28 mouse cellular contexts compared by ENCODE assay signal in the genomic region with DNA sequence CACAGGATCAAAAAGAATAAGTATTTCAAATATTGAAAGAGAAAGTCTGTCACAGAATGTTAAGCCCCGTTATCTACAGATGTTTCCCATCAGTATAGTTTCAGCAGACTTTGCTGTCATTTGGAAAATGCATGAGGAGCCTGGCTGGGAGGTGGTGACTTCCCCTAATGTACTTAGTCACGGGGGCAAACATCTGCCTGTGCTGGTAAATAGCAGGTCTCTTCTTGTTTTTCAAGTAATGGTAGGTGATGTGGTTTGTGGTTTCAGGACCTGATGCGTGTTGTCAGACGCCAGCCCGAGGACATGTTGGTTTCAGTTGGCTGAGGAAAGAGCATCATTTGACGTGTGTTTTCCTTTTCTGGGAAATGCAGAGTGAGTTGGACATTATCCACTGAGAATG.
A peak's percentile ranks its signal among the peaks of the same experiment; 100 is the strongest.
DNase-seq lines count a peak whose midpoint lies in the region; ATAC-seq and TF ChIP-seq lines count a peak whose summit lies in the region.
"Had no signal": no experiment of that assay in that cellular context is flagged by ENCODE, and none has a peak within 500 bp of the region (broad histone marks: within the 10 kb centered on the region; RNA-seq: fewer than 3 reads in every experiment).

No protein-coding gene starts in this region.

- H3K9ac ChIP-seq in MEL (ENCODE audit: control insufficient read depth, low read depth, low read length, poor library complexity, severe bottlenecking) = no peak overlapping the region
- no peak overlapping the region for H3K9ac ChIP-seq in embryonic facial prominence, embryonic 14.5 days (ENCODE audit: low read depth, low read length)
- H3K9ac ChIP-seq: limb, embryonic 15.5 days; liver, embryonic 13.5 days; midbrain, embryonic 12.5 days; neural tube, embryonic 13.5 days had no signal

- H3K79me2 ChIP-seq in MEL (ENCODE audit: control insufficient read depth, insufficient read depth, low read length, poor library complexity) = no peaks in the 10 kb centered on the region

- TF ChIP-seq POLR2A in MEL (IDR thresholded peaks at IDR 0.05; ENCODE audit: control insufficient read depth in 1 of 2, insufficient read depth in 1 of 2, low read depth in 1 of 2, low read length in 2 of 2, poor library complexity in 1 of 2) = no peak

- intact Hi-C loops in left cerebral cortex, postnatal 10 days (cut with DNase I) = no loop called here

- peak; percentile 9 for DNase-seq in retina, postnatal 1 day
- no peak for DNase-seq in retina, embryonic 14.5 days (ENCODE audit: low spot score)
- DNase-seq in MEL (ENCODE audit: low read depth, low spot score) = peak; percentile 17
- DNase-seq in embryonic facial prominence, embryonic 14.5 days (ENCODE audit: low spot score) = peak; percentile 71
- no peak for DNase-seq in left cerebral cortex, postnatal 10 days (ENCODE audit: extremely low spot score in 1 of 2, low spot score in 2 of 2)
- no peak for DNase-seq in c-Kit-positive CD71-positive TER-119-positive erythroid progenitor cells, embryonic 14.5 days (ENCODE audit: low spot score)
- no peak for DNase-seq in kidney, postnatal 14 days
- DNase-seq: adrenal gland, postnatal 25 days; cerebellum, adult 18-20 months; cerebellum, postnatal 25 days; heart, postnatal 14 days; kidney, adult 2 months; layer of hippocampus, postnatal 36 days; liver, embryonic 13.5 days; lung, adult 18-20 months; lung, postnatal 14 days; right cerebral cortex, postnatal 25 days; spleen, adult 18-20 months; thymus, adult 18-20 months; thymus, postnatal 25 days had no signal

- H3K4me3 ChIP-seq in MEL (ENCODE audit: control insufficient read depth in 1 of 2, insufficient read depth in 1 of 2, low read depth in 2 of 2, low read length in 2 of 2) = no peak overlapping the region
- H3K4me3 ChIP-seq in embryonic facial prominence, embryonic 14.5 days (ENCODE audit: low read depth, low read length) = no peak overlapping the region
- H3K4me3 ChIP-seq: erythroblast, embryonic 14.5 days; limb, embryonic 10.5 days; limb, embryonic 15.5 days; liver, embryonic 13.5 days; midbrain, embryonic 12.5 days; neural tube, embryonic 13.5 days had no signal

- H3K4me1 ChIP-seq in MEL (ENCODE audit: control insufficient read depth in 1 of 2, insufficient read depth in 2 of 2, low read length in 2 of 2) = no peaks in the 10 kb centered on the region
- H3K4me1 ChIP-seq in embryonic facial prominence, embryonic 14.5 days (ENCODE audit: control insufficient read depth, insufficient read depth, low read length) = peaks cover 24% of the 10 kb centered on the region
- H3K4me1 ChIP-seq: midbrain, embryonic 12.5 days had no signal

- 0 out of 4 replicates have a peak, but pooled peaks cover 0 to 1% of the 10 kb centered on the region in 2 experiments for H3K27me3 ChIP-seq in MEL (ENCODE audit: control insufficient read depth in 1 of 2, insufficient read depth in 2 of 2, low read length in 2 of 2)
- H3K27me3 ChIP-seq in embryonic facial prominence, embryonic 14.5 days (replicated peaks; ENCODE audit: control insufficient read depth, insufficient read depth, low read length) = no peaks in the 10 kb centered on the region
- H3K27me3 ChIP-seq: limb, embryonic 15.5 days; liver, embryonic 13.5 days; midbrain, embryonic 12.5 days; neural tube, embryonic 13.5 days had no signal

- no peak for TF ChIP-seq EP300 in MEL (IDR thresholded peaks at IDR 0.05; ENCODE audit: low read depth in 1 of 2, low read length in 2 of 2)

- ATAC-seq in embryonic facial prominence, embryonic 14.5 days (ENCODE audit: low read depth) = no peak
- ATAC-seq: forebrain, embryonic 16.5 days; hindbrain, embryonic 16.5 days had no signal

- no peak overlapping the region for H3K27ac ChIP-seq in MEL (ENCODE audit: control insufficient read depth, low read depth, low read length)
- no peak overlapping the region for H3K27ac ChIP-seq in embryonic facial prominence, embryonic 14.5 days (replicated peaks; ENCODE audit: low read depth, low read length)
- H3K27ac ChIP-seq: limb, embryonic 10.5 days; limb, embryonic 15.5 days; liver, embryonic 13.5 days; midbrain, embryonic 12.5 days; neural tube, embryonic 13.5 days; stomach, postnatal 0 days had no signal

- no peak overlapping the region for H3K4me2 ChIP-seq in embryonic facial prominence, embryonic 14.5 days (ENCODE audit: low read depth, low read length)
- H3K4me2 ChIP-seq: limb, embryonic 15.5 days; liver, embryonic 13.5 days; midbrain, embryonic 12.5 days; neural tube, embryonic 13.5 days had no signal

- no peaks in the 10 kb centered on the region for H3K36me3 ChIP-seq in MEL (ENCODE audit: control insufficient read depth in 1 of 2, insufficient read depth in 2 of 2, low read length in 2 of 2)
- no peaks in the 10 kb centered on the region for H3K36me3 ChIP-seq in embryonic facial prominence, embryonic 14.5 days (ENCODE audit: control insufficient read depth, insufficient read depth, low read length)
- H3K36me3 ChIP-seq: limb, embryonic 10.5 days; limb, embryonic 15.5 days; liver, embryonic 13.5 days; midbrain, embryonic 12.5 days; neural tube, embryonic 13.5 days had no signal

- no peaks in the 10 kb centered on the region for H3K9me3 ChIP-seq in MEL (replicated peaks; ENCODE audit: insufficient read depth, low read length)
- no peaks in the 10 kb centered on the region for H3K9me3 ChIP-seq in embryonic facial prominence, embryonic 14.5 days (ENCODE audit: control insufficient read depth, low read length)
- H3K9me3 ChIP-seq: limb, embryonic 10.5 days; limb, embryonic 15.5 days; liver, embryonic 13.5 days; midbrain, embryonic 12.5 days; neural tube, embryonic 13.5 days had no signal

- 32% methylated on average over 6 of the region's 6 CpGs for WGBS in embryonic facial prominence, embryonic 14.5 days

- no peak for TF ChIP-seq CTCF in MEL (IDR thresholded peaks at IDR 0.05 in 2 of 3, conservative IDR thresholded peaks at IDR 0.05 in 1 of 3; ENCODE audit: control insufficient read depth in 1 of 3, insufficient read depth in 1 of 3, low read depth in 2 of 3, low read length in 3 of 3, poor library complexity in 1 of 3, severe bottlenecking in 1 of 3)

- TF ChIP-seq RAD21 in MEL (IDR thresholded peaks at IDR 0.05; ENCODE audit: low read depth, low read length) = no peak

TF ChIP-seq in MEL, 35 proteins besides CTCF, POLR2A, EP300 and RAD21:
- no peak for TF ChIP-seq TCF12 (IDR thresholded peaks at IDR 0.05; ENCODE audit: low read depth, low read length)
- TF ChIP-seq HCFC1 (IDR thresholded peaks at IDR 0.05; ENCODE audit: low read depth, low read length) = no peak
- no peak for TF ChIP-seq SMC3 (IDR thresholded peaks at IDR 0.05; ENCODE audit: low read depth, low read length)
- TF ChIP-seq NRF1 (IDR thresholded peaks at IDR 0.05; ENCODE audit: insufficient read depth, low read depth, low read length, poor library complexity, severe bottlenecking) = no peak
- no peak for TF ChIP-seq ZC3H11A (IDR thresholded peaks at IDR 0.05; ENCODE audit: low read depth, low read length)
- TF ChIP-seq ZMIZ1 (IDR thresholded peaks at IDR 0.05; ENCODE audit: low read depth, low read length) = no peak
- TF ChIP-seq MAZ (IDR thresholded peaks at IDR 0.05; ENCODE audit: low read depth, low read length) = no peak
- no peak for TF ChIP-seq TBP (IDR thresholded peaks at IDR 0.05; ENCODE audit: low read depth, low read length)
- no peak for TF ChIP-seq ETS1 (IDR thresholded peaks at IDR 0.05; ENCODE audit: low read depth, low read length)
- no peak for TF ChIP-seq CHD1 (IDR thresholded peaks at IDR 0.05; ENCODE audit: low read depth, low read length)
- no peak for TF ChIP-seq USF2 (IDR thresholded peaks at IDR 0.05; ENCODE audit: borderline replicate concordance in 1 of 2, insufficient read depth in 1 of 2, low read depth in 1 of 2, low read length in 2 of 2)
- TF ChIP-seq POLR2AphosphoS5 (IDR thresholded peaks at IDR 0.05; ENCODE audit: borderline replicate concordance, low read depth, low read length) = no peak
- TF ChIP-seq POLR2AphosphoS2 (IDR thresholded peaks at IDR 0.05; ENCODE audit: low read length) = no peak

Comparison
In these comparisons a context has a peak if more than half of its experiments do, and no peak if none do; other contexts are left out.
1. DNase-seq: peak in retina, postnatal 1 day (single experiment), MEL (single experiment) and embryonic facial prominence, embryonic 14.5 days (single experiment); none in retina, embryonic 14.5 days (single experiment), left cerebral cortex, postnatal 10 days (0 of 2), c-Kit-positive CD71-positive TER-119-positive erythroid progenitor cells, embryonic 14.5 days (single experiment) and kidney, postnatal 14 days (single experiment).